10 mouse cellular contexts compared by ENCODE assay signal in the genomic region with DNA sequence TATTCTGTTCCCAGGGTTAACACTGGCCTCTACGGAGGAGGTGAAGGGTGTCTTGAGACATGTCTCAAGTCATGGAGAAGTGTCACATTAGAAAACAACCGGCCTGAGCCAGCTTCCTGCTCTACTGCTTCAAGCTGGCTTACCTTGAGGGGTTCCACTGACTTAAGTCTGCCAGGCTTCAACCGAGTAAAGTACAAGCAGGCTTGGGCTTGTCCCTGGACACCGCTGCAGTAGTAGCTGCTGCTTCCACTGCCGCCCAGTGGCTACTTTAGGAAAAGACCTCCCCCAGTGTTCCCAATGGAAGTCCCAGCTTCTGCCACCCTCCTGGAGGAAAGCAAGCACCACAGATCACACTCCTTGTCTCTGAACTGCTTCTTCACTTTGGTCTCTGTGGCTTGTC. TPM values are rescaled to one million over a fixed set of nuclear protein-coding genes. Genes with fewer than 3 reads are reported as not detected.
DNase-seq lines count a peak whose midpoint lies in the region; ATAC-seq lines count a peak whose summit lies in the region.
"Had no signal": no experiment of that assay in that cellular context is flagged by ENCODE, and none has a peak within 500 bp of the region (broad histone marks: within the 10 kb centered on the region; RNA-seq: fewer than 3 reads in every experiment).

No protein-coding gene starts in this region.

- no peaks in the 10 kb centered on the region for H3K27me3 ChIP-seq in midbrain, embryonic 14.5 days (ENCODE audit: control insufficient read depth, insufficient read depth, low read length)
- H3K27me3 ChIP-seq: neural tube, embryonic 12.5 days had no signal

- no peak overlapping the region for H3K27ac ChIP-seq in midbrain, embryonic 14.5 days (replicated peaks; ENCODE audit: low read depth, low read length)
- H3K27ac ChIP-seq: neural tube, embryonic 12.5 days had no signal

- no peak overlapping the region for H3K4me2 ChIP-seq in midbrain, embryonic 14.5 days (ENCODE audit: low read length)
- H3K4me2 ChIP-seq: neural tube, embryonic 12.5 days had no signal

- intact Hi-C loops in heart, postnatal 14 days (cut with DNase I), result no loop called here

- 25% methylated on average over 5 of the region's 5 CpGs for WGBS in midbrain, embryonic 14.5 days

- H3K36me3 ChIP-seq in midbrain, embryonic 14.5 days (ENCODE audit: control insufficient read depth, insufficient read depth, low read length), result no peaks in the 10 kb centered on the region
- H3K36me3 ChIP-seq: neural tube, embryonic 12.5 days had no signal

- no peak for ATAC-seq in midbrain, embryonic 14.5 days (ENCODE audit: low FRiP score, low TSS enrichment)
- ATAC-seq in megakaryocyte, adult 5-6 weeks (ENCODE audit: poor library complexity, severe bottlenecking), result no peak

- no peaks in the 10 kb centered on the region for H3K4me1 ChIP-seq in midbrain, embryonic 14.5 days (ENCODE audit: control insufficient read depth, insufficient read depth, low read length)
- H3K4me1 ChIP-seq: neural tube, embryonic 12.5 days had no signal

- no peak overlapping the region for H3K9ac ChIP-seq in midbrain, embryonic 14.5 days (replicated peaks; ENCODE audit: low read length)
- H3K9ac ChIP-seq: neural tube, embryonic 12.5 days had no signal

- H3K4me3 ChIP-seq in midbrain, embryonic 14.5 days (replicated peaks; ENCODE audit: low read depth, low read length), result no peak overlapping the region
- H3K4me3 ChIP-seq: neural tube, embryonic 12.5 days had no signal

- DNase-seq in cerebellum, postnatal 10 days, result peak; percentile 35 to 48
- no peak for DNase-seq in cerebellum, adult 11-12 months
- peak; percentile 19 for DNase-seq in urinary bladder, postnatal 25 days (ENCODE audit: low spot score)
- no peak for DNase-seq in urinary bladder, postnatal 10 days (ENCODE audit: low spot score)
- DNase-seq in heart, postnatal 14 days, result peak; percentile 24 to 48
- peak; percentile 23 to 35 for DNase-seq in layer of hippocampus, postnatal 36 days
- DNase-seq in midbrain, embryonic 14.5 days, result peak; percentile 65

- no peaks in the 10 kb centered on the region for H3K9me3 ChIP-seq in midbrain, embryonic 14.5 days (ENCODE audit: control insufficient read depth, low read length)
- H3K9me3 ChIP-seq: neural tube, embryonic 12.5 days had no signal

RNA-seq across cellular contexts. Expression of a gene that starts 2.8 kb away (rescaled TPM):
- not detected for total RNA-seq in heart, postnatal 14 days (2021)
- total RNA-seq in layer of hippocampus, postnatal 36 days (2021), result under 1 TPM in 1 of 2 experiments, not detected in 1; 0.07 TPM
- polyA plus RNA-seq in midbrain, embryonic 14.5 days (2014; fragmentation: Nextera tagmentation; extraction: Ambion mirVana), result not detected in 2 replicates
- total RNA-seq in megakaryocyte, adult 5-6 weeks (2015), result not detected in 2 replicates
- not detected in 2 replicates for total RNA-seq in megakaryocyte, adult 5-6 weeks (2017)
- total RNA-seq: gastrocnemius, postnatal 4 days had no signal
- polyA plus RNA-seq: neural tube, embryonic 12.5 days had no signal

RNA-seq across cellular contexts. Expression of a gene that starts 7.9 kb away (rescaled TPM):
- total RNA-seq in heart, postnatal 14 days (2021), result not detected
- total RNA-seq in layer of hippocampus, postnatal 36 days (2021), result under 1 TPM; 0.35 to 0.50 TPM
- not detected in 2 replicates for polyA plus RNA-seq in midbrain, embryonic 14.5 days (2014; fragmentation: Nextera tagmentation; extraction: Ambion mirVana)
- total RNA-seq in megakaryocyte, adult 5-6 weeks (2015), result not detected in 2 replicates
- not detected in 2 replicates for total RNA-seq in megakaryocyte, adult 5-6 weeks (2017)
- total RNA-seq: gastrocnemius, postnatal 4 days had no signal
- polyA plus RNA-seq: neural tube, embryonic 12.5 days had no signal

RNA-seq across cellular contexts. Expression of a gene that starts 25.4 kb away (rescaled TPM):
- total RNA-seq in heart, postnatal 14 days (2021), result not detected
- total RNA-seq in layer of hippocampus, postnatal 36 days (2021), result not detected
- not detected in 2 replicates for polyA plus RNA-seq in midbrain, embryonic 14.5 days (2014; fragmentation: Nextera tagmentation; extraction: Ambion mirVana)
- total RNA-seq in megakaryocyte, adult 5-6 weeks (2015), result 0.46 TPM in 1 of 2 replicates, not detected in the other
- not detected in 2 replicates for total RNA-seq in megakaryocyte, adult 5-6 weeks (2017)
- total RNA-seq: gastrocnemius, postnatal 4 days had no signal
- polyA plus RNA-seq: neural tube, embryonic 12.5 days had no signal

RNA-seq across cellular contexts. Expression of a gene that starts 28.1 kb away (rescaled TPM):
- 1 to 10 TPM; 1.9 to 3.5 TPM for total RNA-seq in heart, postnatal 14 days (2021)
- total RNA-seq in layer of hippocampus, postnatal 36 days (2021), result under 1 TPM; 0.52 to 0.73 TPM
- 3.4 and 8.6 TPM in 2 replicates for polyA plus RNA-seq in midbrain, embryonic 14.5 days (2014; fragmentation: Nextera tagmentation; extraction: Ambion mirVana)
- 32.2 and 40.1 TPM in 2 replicates for total RNA-seq in megakaryocyte, adult 5-6 weeks (2015)
- total RNA-seq in megakaryocyte, adult 5-6 weeks (2017), result 52.0 and 53.5 TPM in 2 replicates

RNA-seq across cellular contexts. Expression of a gene that starts 28.9 kb away (rescaled TPM):
- 10 to 100 TPM; 29.1 to 31.6 TPM for total RNA-seq in heart, postnatal 14 days (2021)
- 10 to 100 TPM; 44.2 to 44.7 TPM for total RNA-seq in layer of hippocampus, postnatal 36 days (2021)
- 111 and 122 TPM in 2 replicates for polyA plus RNA-seq in midbrain, embryonic 14.5 days (2014; fragmentation: Nextera tagmentation; extraction: Ambion mirVana)
- 48.4 and 60.2 TPM in 2 replicates for total RNA-seq in megakaryocyte, adult 5-6 weeks (2015)
- 22.0 and 25.0 TPM in 2 replicates for total RNA-seq in megakaryocyte, adult 5-6 weeks (2017)

Comparison
In these comparisons a context has a peak if more than half of its experiments do, and no peak if none do; other contexts are left out.
1. DNase-seq: peak in cerebellum, postnatal 10 days (2 of 2), urinary bladder, postnatal 25 days (single experiment), heart, postnatal 14 days (2 of 2), layer of hippocampus, postnatal 36 days (2 of 2) and midbrain, embryonic 14.5 days (single experiment); none in cerebellum, adult 11-12 months (single experiment) and urinary bladder, postnatal 10 days (single experiment).